Mouse (Mus musculus) thymus, postnatal 36 days (tissue): ENCODE measurements around the gene Wnt3.

ENCODE experiments used
- DNase-seq, 2 experiments: peaks; one replicate each; pipeline ENCODE4 v3.0.0; 2022; ENCODE audit warnings: mixed read lengths in 2 of 2

The Wnt3 gene

DNA sequence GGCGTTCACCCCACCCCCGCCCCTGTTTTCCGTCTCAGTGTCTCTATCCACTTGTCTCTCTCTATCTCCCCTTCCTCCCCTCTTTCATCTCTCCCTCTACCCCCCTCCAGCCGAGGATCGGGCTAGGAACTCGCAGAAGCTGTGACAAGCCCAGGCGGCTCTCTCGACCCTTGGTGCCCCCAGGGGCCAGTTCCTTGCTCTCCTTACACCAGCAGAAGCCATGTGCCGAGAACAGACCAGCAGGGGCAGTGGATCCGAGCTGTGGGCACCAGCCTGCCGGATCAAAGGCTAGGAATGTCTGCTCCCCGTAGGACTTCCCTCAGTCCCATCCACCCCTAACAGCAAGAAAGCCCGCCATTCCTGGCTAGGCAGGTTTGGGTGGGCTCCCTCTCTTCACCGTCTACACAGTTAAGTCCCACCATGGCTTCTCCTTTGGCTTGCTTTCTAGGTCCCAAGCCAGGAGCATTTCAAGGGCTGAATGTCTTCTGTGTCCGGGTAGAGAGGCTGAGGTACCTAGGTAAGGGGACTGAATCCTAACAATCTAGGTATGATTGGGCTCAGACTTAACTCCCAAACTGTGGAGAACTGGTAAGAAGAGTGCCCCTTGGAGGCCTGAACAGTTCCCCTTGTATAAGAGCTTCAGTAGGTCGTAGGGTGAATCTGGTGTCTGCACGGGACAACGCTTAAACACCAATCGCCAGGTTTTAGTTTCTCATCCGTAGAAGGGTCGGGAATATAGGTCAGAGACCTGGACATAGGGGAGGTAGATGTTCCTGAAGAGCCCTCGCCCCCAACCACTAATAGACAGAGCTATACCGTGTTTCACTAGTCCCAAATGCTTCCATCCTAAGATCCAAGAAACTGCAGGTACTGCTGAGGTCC lies 1.2 kb upstream of the Wnt3 start:
- no peak for DNase-seq

- DNase-seq = no peak
Measured at GRCm38 (mm10) chr11:103774228-103774530, 229 bp downstream of the Wnt3 start.

DNA sequence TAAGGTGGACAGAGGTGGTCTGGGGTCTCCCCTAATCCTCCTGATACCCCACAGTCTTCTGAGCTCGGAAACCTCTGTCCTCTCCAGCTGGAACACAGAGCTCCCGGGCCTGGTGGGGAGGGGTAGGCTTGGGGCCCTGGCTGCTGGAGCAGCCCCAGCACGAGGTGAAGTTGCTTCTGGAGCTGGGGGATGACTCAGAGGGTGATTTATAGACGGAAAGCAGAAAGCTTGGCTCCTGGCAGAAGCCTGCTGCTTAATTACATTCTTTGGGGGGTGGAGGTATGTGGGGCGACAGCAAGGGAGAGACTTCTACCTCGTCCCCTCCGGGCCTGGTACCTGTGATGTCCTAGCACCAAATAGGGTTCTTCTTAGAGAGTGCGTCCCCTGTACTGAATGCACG lies 6.2 kb downstream of the Wnt3 start:
- no peak for DNase-seq

GRCm38 (mm10) chr11:103789951-103790350 lies 16.0 kb downstream of the Wnt3 start:
- DNase-seq = no peak

DNA sequence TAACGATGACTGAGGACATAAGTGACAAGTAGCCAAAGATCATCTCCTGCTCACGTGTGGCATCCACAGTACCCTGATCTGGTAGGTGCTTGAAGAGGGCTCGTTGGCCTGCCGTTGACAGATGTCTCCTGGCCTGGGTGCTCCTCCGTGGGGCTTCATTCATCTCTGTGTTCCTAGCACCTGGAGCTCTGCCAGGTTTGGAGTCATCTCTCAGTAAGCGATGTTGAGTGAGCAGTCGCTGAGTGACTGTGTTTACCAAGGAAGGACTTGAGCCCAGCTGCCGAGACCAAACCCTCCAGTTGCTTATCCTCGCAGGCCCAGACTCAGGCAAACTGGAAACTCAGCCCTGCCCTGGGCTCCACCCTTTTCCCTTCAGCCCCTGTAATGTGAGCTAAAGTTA lies 27.2 kb downstream of the Wnt3 start:
- no peak for DNase-seq

DNA sequence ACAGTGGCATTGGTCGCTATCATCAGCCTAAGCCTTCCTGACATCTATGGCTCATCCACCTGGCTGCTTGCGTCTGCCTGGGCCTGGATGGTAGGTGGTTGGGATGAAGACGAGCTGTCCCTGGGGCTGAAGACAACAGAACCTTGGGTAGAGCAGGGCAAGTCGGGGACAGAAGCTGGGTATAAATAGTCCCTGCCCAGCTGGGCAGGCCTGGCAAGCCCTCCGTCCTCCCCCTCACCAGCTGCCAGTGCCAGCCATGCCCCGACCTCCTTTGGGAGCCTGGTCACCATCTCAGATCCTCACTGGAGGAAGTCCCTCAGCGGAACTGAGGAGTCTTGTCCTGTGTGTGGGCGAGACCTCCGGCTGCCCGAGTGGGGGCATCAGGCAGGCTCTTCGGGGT lies 30.2 kb downstream of the Wnt3 start:
- no peak for DNase-seq

DNA sequence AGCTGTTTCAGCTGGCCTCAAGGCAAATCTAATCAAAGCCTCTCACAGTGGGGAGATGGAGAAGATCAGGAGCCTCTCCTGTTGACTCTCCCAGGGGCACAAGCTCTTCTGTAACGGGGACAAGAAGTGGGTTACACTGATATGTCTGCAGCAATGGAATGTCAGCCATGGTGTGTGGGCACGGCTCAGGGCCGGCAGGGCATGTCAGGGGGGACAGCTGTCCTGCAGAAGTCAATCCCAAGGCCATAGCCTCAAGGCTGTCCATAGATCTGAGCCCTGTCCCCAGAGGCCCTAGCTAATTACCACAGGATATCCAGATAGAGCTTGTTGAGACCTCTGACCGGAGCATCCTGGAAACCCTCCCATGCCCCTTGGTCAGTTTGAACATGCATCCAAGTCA lies 30.9 kb downstream of the Wnt3 start:
- DNase-seq = no peak

GRCm38 (mm10) chr11:103807966-103808365 lies 34.0 kb downstream of the Wnt3 start:
- DNase-seq = no peak

GRCm38 (mm10) chr11:103808771-103809610 lies 35.0 kb downstream of the Wnt3 start:
- DNase-seq = no peak

DNA sequence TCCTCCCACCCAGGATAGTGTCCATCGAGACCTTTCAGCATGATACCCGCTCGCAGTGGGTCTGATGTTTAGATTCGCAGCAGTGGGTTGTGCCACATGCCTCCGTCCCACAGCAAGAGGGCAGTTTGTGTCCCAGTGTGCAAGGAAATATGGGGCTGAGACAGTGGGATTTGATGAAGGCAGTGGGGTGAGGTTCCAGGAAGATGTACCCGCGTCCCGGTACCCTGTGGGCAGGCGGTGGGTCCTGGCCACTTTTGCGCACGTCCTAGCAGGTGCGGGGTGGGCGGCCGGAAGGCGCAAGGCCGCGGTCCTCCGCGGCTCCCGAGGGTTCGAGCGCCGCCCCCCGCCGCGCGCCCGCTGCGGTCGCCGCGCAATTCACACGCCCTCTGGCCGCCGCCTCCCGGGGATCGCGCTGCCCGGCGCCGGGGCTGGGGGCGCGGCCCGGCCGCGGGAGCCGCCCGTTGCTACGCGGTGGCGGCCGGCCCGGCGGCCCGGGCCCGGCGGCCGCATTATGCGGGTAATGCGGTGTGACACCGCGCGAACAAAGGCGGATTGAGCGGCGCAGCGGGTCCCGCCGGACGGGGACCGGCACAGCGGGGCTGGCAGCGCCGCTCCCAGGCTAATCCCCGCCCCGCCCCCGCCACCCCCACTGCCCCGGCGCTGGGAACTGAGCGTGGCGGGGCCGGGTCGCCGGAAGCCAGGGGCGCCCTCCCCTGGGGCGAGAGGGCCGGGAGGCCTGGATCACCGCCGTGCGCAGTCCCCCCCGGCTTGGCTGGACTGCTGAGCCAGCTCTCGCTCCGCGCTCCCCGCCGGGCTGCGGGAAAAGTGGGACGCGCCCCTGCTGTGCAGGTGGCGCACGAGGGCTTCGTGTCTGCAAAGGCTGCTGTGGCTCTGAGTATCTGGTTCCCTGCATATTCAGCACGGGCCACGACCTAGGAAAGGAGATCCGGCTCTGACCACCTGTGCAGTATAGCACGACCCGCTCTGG lies 36.0 kb downstream of the Wnt3 start:
- DNase-seq = no peak

DNA sequence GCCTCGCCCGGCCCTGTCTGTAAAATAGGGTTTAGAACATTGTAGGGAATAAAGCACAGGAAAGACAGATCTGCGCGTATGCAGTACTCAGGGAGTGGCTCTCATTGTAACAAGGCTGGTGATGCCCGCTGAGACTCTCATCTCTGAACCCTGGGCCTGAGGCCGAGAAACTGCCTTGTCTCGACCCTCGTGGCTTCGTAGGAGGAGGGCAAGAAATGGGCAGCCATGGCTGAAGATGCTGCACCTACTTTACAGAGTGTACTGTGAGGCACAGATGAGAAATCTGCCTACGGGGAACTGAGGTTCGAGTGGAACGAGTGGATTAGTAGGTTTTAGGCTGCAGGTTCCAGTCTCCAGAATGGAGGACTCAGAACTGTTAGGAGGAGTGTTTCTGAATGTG lies 36.7 kb downstream of the Wnt3 start:
- no peak for DNase-seq

GRCm38 (mm10) chr11:103811246-103811645 lies 37.3 kb downstream of the Wnt3 start:
- no peak for DNase-seq

- no peak for DNase-seq
Measured at GRCm38 (mm10) chr11:103814808-103815207, 40.9 kb downstream of the Wnt3 start.

GRCm38 (mm10) chr11:103815986-103816385 lies 42.0 kb downstream of the Wnt3 start:
- DNase-seq = no peak

DNA sequence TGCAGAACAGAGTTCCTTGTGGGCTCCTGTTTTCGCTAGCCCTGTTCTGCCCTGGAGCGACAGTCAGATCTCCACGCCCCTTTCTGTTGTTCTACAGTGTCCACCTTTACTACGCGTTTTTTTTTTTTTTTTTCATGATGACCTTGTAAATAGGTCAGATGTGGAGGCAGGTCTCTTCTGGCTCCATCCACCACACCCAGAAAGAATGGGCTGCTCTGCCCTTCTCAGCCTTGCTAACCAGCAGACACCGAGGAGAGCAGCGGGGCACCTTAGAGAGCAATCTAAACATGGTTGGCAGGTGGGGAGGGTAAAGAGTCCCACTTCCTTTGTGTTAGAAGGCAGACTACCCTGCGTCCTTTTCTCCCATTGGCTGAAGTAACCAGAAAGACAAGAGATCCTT lies 42.8 kb downstream of the Wnt3 start:
- no peak for DNase-seq

- DNase-seq = no peak
Measured at GRCm38 (mm10) chr11:103827201-103827600, 53.3 kb downstream of the Wnt3 start.

- DNase-seq = no peak
Measured at GRCm38 (mm10) chr11:103828866-103829265, 54.9 kb downstream of the Wnt3 start.

DNA sequence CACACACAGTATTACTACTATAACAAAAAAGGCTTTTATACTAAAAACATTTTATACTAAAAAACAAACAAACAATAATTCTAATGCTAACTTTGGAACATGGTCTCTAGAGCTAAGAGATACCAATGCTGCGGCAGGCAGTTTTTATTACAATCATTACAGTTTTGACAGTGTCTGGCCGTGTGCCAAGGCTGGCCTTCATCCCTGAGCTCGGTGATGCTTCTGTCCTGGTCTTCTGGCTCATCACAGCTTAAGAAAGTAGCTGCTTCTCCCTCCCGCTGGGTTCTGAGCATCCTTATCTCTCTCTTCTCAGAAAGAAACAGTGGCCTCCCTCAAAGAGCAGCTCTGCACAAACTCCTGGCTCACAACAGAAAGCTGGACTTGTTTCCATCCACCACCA lies 56.0 kb downstream of the Wnt3 start:
- no peak for DNase-seq

DNA sequence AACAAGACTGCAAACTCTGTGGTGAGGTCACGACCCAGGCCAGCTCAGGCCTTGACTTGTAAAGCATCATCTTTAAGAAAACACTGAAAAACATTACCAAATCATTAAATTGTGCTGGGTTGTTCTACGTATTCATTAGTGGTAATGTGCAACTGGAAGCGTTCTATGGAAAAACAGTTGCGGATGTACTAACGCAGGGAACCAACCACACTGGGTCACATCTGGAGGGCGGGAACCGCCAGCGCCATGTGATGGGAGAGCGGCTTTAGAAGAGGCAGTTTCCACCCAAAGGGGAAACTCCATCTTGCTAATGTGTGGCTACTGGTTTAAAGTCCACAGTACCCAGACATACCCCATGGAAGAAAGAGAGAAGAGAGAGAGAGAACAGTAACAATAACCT lies 56.5 kb downstream of the Wnt3 start:
- DNase-seq = no peak

GRCm38 (mm10) chr11:103831766-103832165 lies 57.8 kb downstream of the Wnt3 start:
- no peak for DNase-seq

GRCm38 (mm10) chr11:103832331-103832730 lies 58.4 kb downstream of the Wnt3 start:
- no peak for DNase-seq

- no peak for DNase-seq
Measured at GRCm38 (mm10) chr11:103838955-103839354, 65.0 kb downstream of the Wnt3 start.

DNA sequence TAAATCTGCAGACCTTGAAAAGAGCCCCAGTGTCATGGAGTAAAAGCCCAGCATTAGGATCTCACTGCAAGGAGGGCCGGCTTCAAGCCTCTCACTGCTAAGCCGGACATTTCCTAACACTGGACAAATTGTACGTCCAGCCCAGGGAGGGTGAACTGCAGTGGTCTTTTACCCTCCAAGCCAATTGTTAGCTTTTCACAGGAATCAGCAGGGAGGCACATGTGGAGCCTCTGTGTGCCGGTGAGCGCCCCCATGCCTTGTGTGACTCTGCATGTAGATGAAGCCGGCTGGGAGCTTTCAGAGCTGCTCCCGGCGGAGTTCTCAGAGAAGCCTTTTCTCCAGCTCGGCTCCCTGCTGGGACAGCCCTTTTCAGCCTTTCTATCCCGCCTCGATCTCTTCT lies 66.9 kb downstream of the Wnt3 start:
- DNase-seq = no peak
